Mouse (Mus musculus) forebrain, embryonic 16.5 days (tissue): ENCODE measurements at regions not wholly inside any gene's neighbourhood (a gene's known extent, or its start where the extent isn't known, plus 50 kb on each side); places are given as distances from the start of the nearest gene placed in this dataset.

Source experiments
- ATAC-seq: fragments of 200-750 bp; cut with Nextera tagmentation; 2 replicates; pipeline ENCODE4 v1.8.0; 2017; ENCODE audit warnings: mild to moderate bottlenecking, moderate library complexity
- H3K27ac ChIP-seq: fragments of 300-500 bp; sonication (generic); 2 replicates; pipeline ENCODE4 v1.5.1; 2014; ENCODE audit warnings: low read length, control low read depth
- H3K27me3 ChIP-seq: fragments of 300-500 bp; sonication (generic); replicated peaks from 2 replicates; pipeline ENCODE4 v1.6.1; 2014; ENCODE audit warnings: low read length; ENCODE audit not compliant: control insufficient read depth, insufficient read depth
- H3K36me3 ChIP-seq: fragments of 300-500 bp; sonication (generic); 2 replicates; pipeline ENCODE4 v1.6.1; 2014; ENCODE audit not compliant: control insufficient read depth, insufficient read depth
- H3K4me1 ChIP-seq: fragments of 300-500 bp; sonication (generic); replicated peaks from 2 replicates; pipeline ENCODE4 v1.6.1; 2014; ENCODE audit warnings: low read length; ENCODE audit not compliant: control insufficient read depth, insufficient read depth
- H3K4me2 ChIP-seq: fragments of 300-500 bp; sonication (generic); 2 replicates; pipeline ENCODE4 v1.6.1; 2014; ENCODE audit warnings: mild to moderate bottlenecking, low read length, control low read depth
- H3K4me3 ChIP-seq: fragments of 300-500 bp; sonication (generic); replicated peaks from 2 replicates; pipeline ENCODE4 v1.5.1; 2014; ENCODE audit warnings: mild to moderate bottlenecking, low read length, control low read depth
- H3K9ac ChIP-seq: fragments of 300-500 bp; sonication (generic); replicated peaks from 2 replicates; pipeline ENCODE4 v1.6.1; 2014; ENCODE audit warnings: low read depth, low read length, control low read depth
- H3K9me3 ChIP-seq: fragments of 300-500 bp; sonication (generic); 2 replicates; pipeline ENCODE4 v1.6.1; 2016; ENCODE audit warnings: low read length; ENCODE audit not compliant: control insufficient read depth
- WGBS: fragments of 180-500 bp; shearing (Covaris S2); extraction: QIAGEN DNeasy Blood & Tissue Kit; methylation state at CpG from one replicate; pipeline ENCODE4 v1.1.7; 2014; 5-methylcytosine and 5-hydroxymethylcytosine counted together

DNA sequence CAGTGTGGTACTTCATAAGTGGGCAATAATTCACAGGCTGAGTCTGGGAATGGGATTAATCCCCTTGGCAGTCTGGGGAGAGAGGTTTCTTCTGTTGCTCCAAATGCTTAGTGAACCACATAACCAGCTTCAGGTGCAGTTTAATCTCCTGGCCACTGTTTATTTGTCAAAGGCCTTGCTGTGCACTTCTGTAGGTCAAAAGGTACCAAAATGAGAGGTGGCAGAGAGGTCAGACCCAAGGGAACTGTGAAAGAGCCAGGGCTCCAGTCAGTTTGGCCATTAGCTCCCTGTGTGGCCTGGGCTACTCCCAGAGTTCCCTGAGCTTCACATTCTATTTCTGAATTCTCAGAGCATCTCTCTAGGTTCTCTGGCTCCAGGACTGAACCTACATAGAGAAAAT, 229.6 kb upstream of the Nt5c1b start:
- Histone ChIP-seq H3K36me3 (no peaks in the 10 kb centered on the region), H3K4me1 (no peaks in the 10 kb centered on the region), H3K27ac (no peak overlapping the region), H3K9ac (no peak overlapping the region), H3K9me3 (no peaks in the 10 kb centered on the region), H3K4me2 (no peak overlapping the region), H3K27me3 (no peaks in the 10 kb centered on the region), H3K4me3 (no peak overlapping the region)
- no peak for ATAC-seq

DNA sequence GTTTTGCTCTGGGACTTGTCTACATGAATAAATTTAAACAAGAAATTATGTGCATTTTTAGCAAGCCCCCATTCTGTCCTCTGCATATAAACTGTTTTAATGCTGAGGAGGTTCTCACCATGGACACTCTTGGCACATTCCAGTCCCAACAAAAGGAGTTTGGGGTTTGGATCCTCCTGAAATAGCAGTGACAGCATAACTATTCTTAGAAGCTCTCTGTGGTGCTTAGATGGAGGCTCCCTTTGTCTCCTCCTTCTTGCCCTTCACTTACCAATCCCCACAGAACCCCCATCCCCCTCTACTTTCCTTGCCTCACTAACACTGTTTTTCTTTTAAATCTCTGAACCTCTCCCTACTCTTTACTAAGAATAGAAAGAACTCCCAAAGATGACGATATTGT, 208.9 kb upstream of the Nt5c1b start:
- H3K9ac ChIP-seq, result no peak overlapping the region
- no peaks in the 10 kb centered on the region for H3K36me3 ChIP-seq
- H3K4me1 ChIP-seq, result no peaks in the 10 kb centered on the region
- 84% methylated on average over 1 of the region's 1 CpGs for WGBS
- H3K27ac ChIP-seq, result no peak overlapping the region
- H3K9me3 ChIP-seq, result no peaks in the 10 kb centered on the region
- H3K27me3 ChIP-seq, result no peaks in the 10 kb centered on the region
- no peak overlapping the region for H3K4me2 ChIP-seq
- H3K4me3 ChIP-seq, result no peak overlapping the region
- ATAC-seq, result no peak

DNA sequence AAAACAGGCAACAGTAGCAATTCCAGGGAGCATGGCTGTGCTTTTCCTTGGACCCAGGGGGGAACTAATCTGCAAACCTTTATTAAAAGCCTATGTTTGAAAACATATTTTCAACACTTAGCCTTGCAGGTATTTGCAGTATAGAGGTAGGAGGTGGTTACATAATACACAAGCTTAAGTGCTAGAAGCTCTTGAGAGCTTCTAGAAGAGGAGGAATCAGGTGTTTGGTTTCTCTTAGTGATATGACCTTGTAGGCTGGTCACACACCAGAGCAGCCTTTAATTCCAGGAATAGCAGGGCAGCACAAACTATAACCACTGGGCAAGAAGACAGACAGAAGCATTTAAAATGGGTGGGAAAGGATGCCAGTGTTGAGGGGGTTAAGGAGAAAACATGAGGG, 201.7 kb upstream of the Nt5c1b start:
- no peak overlapping the region for H3K4me3 ChIP-seq
- no peaks in the 10 kb centered on the region for H3K9me3 ChIP-seq
- no peaks in the 10 kb centered on the region for H3K36me3 ChIP-seq
- H3K4me1 ChIP-seq, result no peaks in the 10 kb centered on the region
- H3K27me3 ChIP-seq, result no peaks in the 10 kb centered on the region
- ATAC-seq, result no peak
- H3K27ac ChIP-seq, result no peak overlapping the region
- H3K9ac ChIP-seq, result no peak overlapping the region
- H3K4me2 ChIP-seq, result no peak overlapping the region

DNA sequence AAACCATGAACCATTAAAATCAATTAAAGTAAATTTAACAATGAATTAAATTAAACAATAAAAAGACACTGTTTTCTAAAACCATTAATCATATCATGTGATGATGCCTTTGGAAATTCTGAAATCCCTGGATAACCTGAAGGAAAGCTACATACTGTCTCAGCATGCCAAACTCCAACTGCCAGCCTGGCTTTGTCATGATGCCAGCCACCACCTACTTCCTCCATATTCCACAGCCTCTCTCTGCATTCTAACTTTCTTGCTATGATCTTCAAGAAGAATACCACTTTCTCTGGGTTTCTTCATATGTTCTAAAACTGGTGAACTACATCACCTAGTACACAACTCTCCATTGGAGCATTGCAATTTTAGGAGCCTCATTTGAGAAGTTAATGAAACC, 201.2 kb upstream of the Nt5c1b start:
- ATAC-seq, result no peak
- Histone ChIP-seq H3K4me3 (no peak overlapping the region), H3K9me3 (no peaks in the 10 kb centered on the region), H3K4me1 (no peaks in the 10 kb centered on the region), H3K4me2 (no peak overlapping the region), H3K9ac (no peak overlapping the region), H3K27ac (no peak overlapping the region), H3K36me3 (no peaks in the 10 kb centered on the region), H3K27me3 (no peaks in the 10 kb centered on the region)

DNA sequence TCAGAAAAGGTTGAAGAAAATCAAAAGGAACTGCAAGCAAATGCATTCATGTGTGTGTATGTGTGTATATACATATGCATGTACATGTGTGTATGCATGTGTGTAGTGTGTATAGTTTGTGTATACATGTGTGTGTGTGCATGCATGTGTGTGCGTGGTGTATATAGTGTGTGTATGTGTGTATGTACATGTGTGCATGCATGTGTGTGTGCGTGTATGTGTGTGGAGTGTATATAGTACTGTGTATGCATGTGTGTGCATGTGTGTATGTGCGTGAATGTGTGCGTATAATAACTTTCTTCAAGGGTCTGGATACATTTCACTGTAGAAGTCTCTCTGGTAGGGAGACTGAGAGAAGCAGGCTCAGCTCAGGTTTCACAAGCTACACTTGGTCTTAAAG, 191.1 kb upstream of the Nt5c1b start:
- Histone ChIP-seq H3K9ac (no peak overlapping the region), H3K4me2 (no peak overlapping the region), H3K9me3 (no peaks in the 10 kb centered on the region), H3K36me3 (no peaks in the 10 kb centered on the region), H3K27me3 (no peaks in the 10 kb centered on the region), H3K4me3 (no peak overlapping the region), H3K27ac (no peak overlapping the region), H3K4me1 (no peaks in the 10 kb centered on the region)
- WGBS, result 93% methylated on average over 4 of the region's 4 CpGs
- no peak for ATAC-seq

DNA sequence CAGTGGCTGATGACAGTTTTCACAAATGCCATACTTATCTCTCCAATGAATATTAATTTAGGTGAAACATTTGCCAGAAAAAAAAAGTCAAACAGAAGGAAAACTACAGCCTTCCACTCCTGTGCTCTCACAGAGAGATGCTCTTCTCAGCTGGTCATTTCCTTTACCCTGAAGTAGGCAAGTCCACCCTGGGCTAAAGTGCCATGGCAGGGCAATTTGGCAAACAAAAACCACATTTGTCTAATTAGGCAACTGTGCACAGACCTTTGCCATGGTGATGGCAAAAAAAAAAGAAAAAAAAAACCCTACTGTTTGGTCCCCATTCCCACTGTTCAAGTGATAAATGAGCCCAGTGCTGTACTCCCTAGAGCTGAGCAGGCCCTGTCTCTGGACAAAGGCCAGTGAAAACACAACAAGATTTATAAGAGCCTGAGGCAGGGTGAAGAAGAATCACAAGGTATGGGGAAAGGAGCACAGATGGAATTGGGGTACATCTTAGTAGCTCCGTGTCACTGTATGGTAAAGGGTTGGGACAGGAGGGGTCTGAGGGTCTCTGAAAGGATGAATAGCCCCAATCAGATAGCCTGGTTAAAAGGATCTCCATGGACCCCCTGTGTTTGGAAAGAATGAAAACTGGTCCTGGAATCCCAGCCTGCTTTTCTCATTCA, 190.5 kb upstream of the Nt5c1b start:
- Histone ChIP-seq H3K9ac (no peak overlapping the region), H3K36me3 (no peaks in the 10 kb centered on the region), H3K4me1 (no peaks in the 10 kb centered on the region), H3K4me3 (no peak overlapping the region), H3K27me3 (no peaks in the 10 kb centered on the region), H3K9me3 (no peaks in the 10 kb centered on the region), H3K27ac (no peak overlapping the region), H3K4me2 (no peak overlapping the region)
- 14% methylated on average over 1 of the region's 1 CpGs for WGBS
- no peak for ATAC-seq

DNA sequence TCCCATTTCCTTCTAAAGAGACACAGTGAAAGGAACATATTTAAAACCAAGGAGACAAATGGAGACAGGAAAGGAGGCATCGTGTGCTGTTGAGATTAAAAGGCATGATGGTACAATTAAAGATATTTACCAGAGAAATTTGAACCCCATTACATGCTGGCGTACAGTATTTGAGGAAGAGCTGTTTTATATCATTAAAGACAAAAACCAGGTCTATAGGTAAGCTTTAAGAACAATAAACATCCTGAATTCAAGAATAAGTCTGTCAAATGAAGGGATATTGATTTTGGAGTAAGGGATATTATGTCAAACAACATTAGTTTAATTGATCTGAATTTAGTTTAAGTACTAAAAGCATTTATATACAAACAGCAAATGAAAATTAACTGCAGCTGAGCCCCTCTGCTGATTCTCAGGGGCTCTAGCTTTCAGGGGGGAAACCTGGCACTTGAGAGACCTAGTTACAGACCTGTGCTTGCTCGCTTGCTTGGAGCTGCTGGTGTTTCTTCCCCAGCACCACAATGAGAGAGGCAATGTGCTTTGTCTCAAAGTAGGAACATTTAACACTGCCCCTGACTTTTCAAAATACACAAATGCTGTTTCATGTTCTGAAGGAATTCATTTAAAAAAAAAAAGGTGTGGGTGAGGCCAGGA, 189.8 kb upstream of the Nt5c1b start:
- Histone ChIP-seq H3K4me1 (no peaks in the 10 kb centered on the region), H3K9ac (no peak overlapping the region), H3K4me3 (no peak overlapping the region), H3K9me3 (no peaks in the 10 kb centered on the region), H3K27me3 (no peaks in the 10 kb centered on the region), H3K4me2 (no peak overlapping the region), H3K27ac (no peak overlapping the region), H3K36me3 (no peaks in the 10 kb centered on the region)
- 47% methylated on average over 3 of the region's 3 CpGs for WGBS
- ATAC-seq, result no peak

DNA sequence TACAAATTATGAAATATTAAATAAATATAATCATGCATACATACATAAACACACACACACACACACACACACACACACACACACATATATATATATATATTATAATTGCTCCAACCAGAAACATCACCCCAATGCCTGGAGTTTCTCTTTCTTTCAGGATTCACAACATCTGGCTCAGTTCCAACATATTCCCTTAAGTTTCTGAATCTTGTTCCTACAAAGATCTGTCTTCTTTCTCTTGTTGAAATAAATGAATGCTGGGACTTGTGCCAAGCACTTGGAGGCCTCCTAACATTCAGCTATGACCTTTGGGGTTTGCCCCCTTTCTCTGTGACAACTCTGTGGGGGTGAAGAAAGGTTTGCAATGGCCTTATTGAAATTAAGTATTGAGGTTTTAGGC, 187.2 kb upstream of the Nt5c1b start:
- no peak for ATAC-seq
- H3K4me3 ChIP-seq, result no peak overlapping the region

DNA sequence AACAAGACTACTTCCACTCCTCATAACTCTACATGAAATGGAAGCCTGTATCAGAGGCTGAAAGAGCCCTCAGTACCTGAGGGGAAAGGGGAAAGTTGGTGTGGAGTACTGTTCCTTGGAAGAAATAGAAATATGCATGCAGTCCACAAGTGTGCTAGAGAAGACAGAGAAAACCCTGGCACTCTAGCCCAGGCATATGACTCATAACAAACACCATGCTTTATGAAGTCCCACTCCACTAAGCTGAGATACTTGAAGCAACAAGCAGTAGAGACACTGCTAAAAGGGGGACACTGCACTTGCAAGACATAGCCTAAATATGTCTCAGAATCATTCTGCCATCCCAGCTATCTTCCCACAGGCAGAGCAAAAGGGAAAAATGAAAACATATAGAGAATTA, 183.2 kb upstream of the Nt5c1b start:
- Histone ChIP-seq H3K27ac (no peak overlapping the region), H3K36me3 (no peaks in the 10 kb centered on the region), H3K27me3 (no peaks in the 10 kb centered on the region), H3K4me3 (no peak overlapping the region), H3K9me3 (no peaks in the 10 kb centered on the region), H3K4me1 (no peaks in the 10 kb centered on the region), H3K9ac (no peak overlapping the region), H3K4me2 (no peak overlapping the region)
- no peak for ATAC-seq

More for the DNA sequence above, 187.2 kb upstream of the Nt5c1b start:
- no peaks in the 10 kb centered on the region for H3K36me3 ChIP-seq
- H3K27me3 ChIP-seq, result no peaks in the 10 kb centered on the region
- H3K9ac ChIP-seq, result no peak overlapping the region
- H3K4me2 ChIP-seq, result no peak overlapping the region
- H3K27ac ChIP-seq, result no peak overlapping the region
- H3K4me1 ChIP-seq, result no peaks in the 10 kb centered on the region
- no peaks in the 10 kb centered on the region for H3K9me3 ChIP-seq

DNA sequence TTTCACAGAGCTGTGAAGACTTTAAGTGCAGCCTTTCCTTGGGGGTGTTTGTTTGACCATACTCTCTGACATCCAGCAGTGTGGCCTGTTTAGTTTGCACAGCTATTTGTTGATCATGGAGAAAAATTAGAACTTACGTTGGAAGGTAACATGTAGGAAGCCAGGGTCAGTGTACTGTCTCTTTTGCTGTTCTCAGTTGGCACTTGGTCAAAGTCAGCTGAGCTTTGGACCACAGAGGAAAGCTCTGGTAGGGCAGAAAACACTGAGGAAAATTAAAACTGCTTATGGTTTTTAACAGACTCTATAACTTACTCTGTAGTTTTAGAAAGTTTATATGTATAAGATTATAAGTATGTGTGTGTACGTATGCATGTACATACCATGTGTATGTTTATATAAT, 180.0 kb upstream of the Nt5c1b start:
- H3K9ac ChIP-seq, result no peak overlapping the region
- no peaks in the 10 kb centered on the region for H3K9me3 ChIP-seq
- WGBS, result 95% methylated on average over 2 of the region's 2 CpGs
- no peak for ATAC-seq
- H3K27me3 ChIP-seq, result no peaks in the 10 kb centered on the region
- no peaks in the 10 kb centered on the region for H3K36me3 ChIP-seq
- H3K4me3 ChIP-seq, result no peak overlapping the region
- no peak overlapping the region for H3K27ac ChIP-seq
- H3K4me2 ChIP-seq, result no peak overlapping the region
- H3K4me1 ChIP-seq, result no peaks in the 10 kb centered on the region
